Mouse (Mus musculus): ENCODE data around the gene Cmah.

Gene Cmah

GRCm38 (mm10) chr13:24522343-24522837, 195.2 kb downstream of the Cmah start:
- in situ Hi-C loops (cut with MboI; ENCODE audit: unreplicated experiment in 2 of 2) = loop anchor here in 1 of 2 experiments (5.0 to 10.0 kb wide), 2 partner anchors 85 to 162 kb away; no protein-coding TSS in a partner anchor

- in situ Hi-C loops (cut with MboI; ENCODE audit: unreplicated experiment in 2 of 2) = loop anchor here in 1 of 2 experiments (5.0 to 10.0 kb wide), 2 partner anchors 84 to 161 kb away; no protein-coding TSS in a partner anchor
These were observed 196.5 kb downstream of the Cmah start for GRCm38 (mm10) chr13:24523587-24524221.

GRCm38 (mm10) chr13:24524468-24524867, 197.3 kb downstream of the Cmah start:
- in situ Hi-C loops (cut with MboI; ENCODE audit: unreplicated experiment in 2 of 2) = loop anchor here in 1 of 2 experiments (5.0 to 10.0 kb wide), 2 partner anchors 83 to 160 kb away; no protein-coding TSS in a partner anchor

- in situ Hi-C loops (cut with MboI; ENCODE audit: unreplicated experiment in 2 of 2) = loop anchor here in 1 of 2 experiments (10.0 kb wide), 1 partner anchor 159 kb away; no protein-coding TSS in a partner anchor
These were observed 198.3 kb downstream of the Cmah start for GRCm38 (mm10) chr13:24525551-24525950.

DNA sequence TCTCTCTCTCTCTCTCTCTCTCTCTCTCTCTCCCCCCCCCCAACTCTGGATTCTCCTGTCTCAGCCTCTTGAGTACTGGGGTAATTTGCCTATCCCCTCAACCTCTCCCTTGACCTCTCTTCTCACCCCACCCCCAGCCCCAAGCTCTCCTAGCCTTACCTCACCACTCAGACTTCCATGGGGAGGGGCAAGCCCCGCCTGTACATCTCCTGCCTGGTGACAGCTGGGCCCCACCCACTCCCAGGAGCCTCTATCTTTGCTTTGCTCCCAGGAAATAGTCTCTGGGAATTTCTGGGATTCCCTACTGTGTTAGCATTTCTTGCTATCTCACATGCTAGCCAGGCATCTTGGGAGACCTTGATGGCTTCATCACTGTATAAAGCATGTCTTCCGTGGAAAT, 199.7 kb downstream of the Cmah start:
- in situ Hi-C loops (cut with MboI; ENCODE audit: unreplicated experiment in 2 of 2) = loop anchor here in 1 of 2 experiments (10.0 kb wide), 1 partner anchor 158 kb away; no protein-coding TSS in a partner anchor
